Mouse (Mus musculus) limb, embryonic 12.5 days (tissue): Measurements from ENCODE around the gene Pfn1. TPM values are rescaled to one million over a fixed set of nuclear protein-coding genes. Genes with fewer than 3 reads are reported as not detected.

Experiments
- ATAC-seq: fragments of 200-750 bp; cut with Nextera tagmentation; 2 replicates; pipeline ENCODE4 v1.8.0; 2017; ENCODE audit warnings: low read depth, moderate TSS enrichment; ENCODE audit not compliant: insufficient number of reproducible peaks, insufficient read depth, low FRiP score, low TSS enrichment
- H3K27ac ChIP-seq: fragments of 300-500 bp; sonication (generic); 2 replicates; pipeline ENCODE4 v1.5.1; 2016; ENCODE audit warnings: mild to moderate bottlenecking, moderate library complexity
- H3K27me3 ChIP-seq: fragments of 300-500 bp; sonication (generic); 2 replicates; pipeline ENCODE4 v1.6.1; 2016; ENCODE audit warnings: mild to moderate bottlenecking, moderate library complexity
- H3K36me3 ChIP-seq: fragments of 300-500 bp; sonication (generic); 2 replicates; pipeline ENCODE4 v1.6.1; 2016; ENCODE audit warnings: mild to moderate bottlenecking, moderate library complexity
- H3K4me1 ChIP-seq: fragments of 300-500 bp; sonication (generic); replicated peaks from 2 replicates; pipeline ENCODE4 v1.6.1; 2016
- H3K4me2 ChIP-seq: fragments of 300-500 bp; sonication (generic); 2 replicates; pipeline ENCODE4 v1.6.1; 2016; ENCODE audit warnings: mild to moderate bottlenecking, moderate library complexity
- H3K4me3 ChIP-seq: fragments of 300-500 bp; sonication (generic); replicated peaks from 2 replicates; pipeline ENCODE4 v1.5.1; 2016; ENCODE audit warnings: mild to moderate bottlenecking
- H3K9ac ChIP-seq: fragments of 300-500 bp; sonication (generic); replicated peaks from 2 replicates; pipeline ENCODE4 v1.6.1; 2016; ENCODE audit warnings: mild to moderate bottlenecking, moderate library complexity
- H3K9me3 ChIP-seq: fragments of 300-500 bp; sonication (generic); 2 replicates; pipeline ENCODE4 v1.6.1; 2016; ENCODE audit warnings: mild to moderate bottlenecking, moderate library complexity
- WGBS: fragments of 180-500 bp; shearing (Covaris S2); methylation state at CpG from one replicate; pipeline ENCODE4 v1.1.7; 2016; 5-methylcytosine and 5-hydroxymethylcytosine counted together
- polyA plus RNA-seq: library from polyadenylated mRNA; unstranded; fragments of >200 nt; fragmentation: Nextera tagmentation; extraction: Ambion mirVana; gene quantifications from 2 replicates; pipeline ENCODE4 v1.2.1, GENCODE M21; 2016

Gene Pfn1
- polyA plus RNA-seq, 1 experiment from 2014 or later = 1,494 TPM

GRCm38 (mm10) chr11:70688372-70688771, 33.9 kb upstream of the Pfn1 start:
- Histone ChIP-seq H3K4me1 (peaks cover 19% of the 10 kb centered on the region), H3K9me3 (no peaks in the 10 kb centered on the region), H3K9ac (peak overlapping the region; percentile 78), H3K27me3 (no peaks in the 10 kb centered on the region), H3K4me2 (peak overlapping the region; percentile 88), H3K36me3 (peaks cover 22% of the 10 kb centered on the region), H3K27ac (peak overlapping the region; percentile 84), H3K4me3 (peak overlapping the region; percentile 87)
- WGBS = 11% methylated on average over 8 of the region's 8 CpGs
- ATAC-seq = no peak

GRCm38 (mm10) chr11:70687601-70688199, 33.3 kb upstream of the Pfn1 start, which contains the start of gene Camta2:
Gene Camta2 (minus strand): TSS chr11:70688105.
- Histone ChIP-seq H3K27ac (peak within 1 kb of the TSS; percentile 84), H3K4me1 (peaks cover 19% of the 10 kb centered on the region), H3K27me3 (no peaks in the 10 kb centered on the region), H3K4me2 (peak within 1 kb of the TSS; percentile 88), H3K9me3 (no peaks in the 10 kb centered on the region), H3K4me3 (peak within 1 kb of the TSS; percentile 87), H3K36me3 (peaks cover 28% of the 10 kb centered on the region), H3K9ac (peak within 1 kb of the TSS; percentile 78)
- WGBS = under 1% methylated on average over 55 of the region's 55 CpGs
- peak; percentile 77 for ATAC-seq

DNA sequence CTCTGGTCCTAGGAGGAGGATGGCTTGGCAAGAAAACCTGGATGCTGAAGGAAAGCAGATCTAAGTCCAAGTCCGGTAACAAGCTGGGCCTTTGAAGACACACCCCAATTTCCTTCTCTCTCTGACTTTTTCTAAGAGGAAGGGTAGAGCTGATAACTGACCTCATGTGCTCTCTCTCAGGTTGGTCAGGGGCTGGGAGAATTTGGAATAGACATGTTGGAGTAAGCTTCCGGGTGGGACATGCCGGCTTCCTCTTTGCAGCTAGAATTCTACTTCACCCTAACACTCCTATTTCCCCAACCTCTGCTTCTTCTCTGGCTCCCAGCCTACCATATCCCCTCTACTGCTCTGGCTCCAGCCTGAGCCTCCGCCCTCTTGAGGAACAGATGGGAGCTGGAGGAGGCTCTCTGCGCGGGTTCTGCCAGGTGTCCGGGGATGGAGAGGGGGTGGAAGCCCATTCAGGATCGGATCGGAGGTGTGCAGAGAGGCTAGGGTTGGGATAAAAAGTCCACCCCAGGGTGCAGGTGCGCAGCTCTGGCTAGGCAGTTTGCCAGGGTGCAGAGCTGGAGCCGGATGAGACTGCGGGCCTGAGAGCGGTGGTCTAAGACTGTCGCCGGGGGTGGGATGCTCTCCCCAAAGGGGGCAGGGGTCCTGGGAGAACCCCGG, 32.6 kb upstream of the Pfn1 start:
- no peaks in the 10 kb centered on the region for H3K27me3 ChIP-seq
- peaks cover 33% of the 10 kb centered on the region for H3K36me3 ChIP-seq
- H3K4me3 ChIP-seq = peak overlapping the region; percentile 87
- WGBS = 5% methylated on average over 16 of the region's 16 CpGs
- peak; percentile 56; the same call in 1 of the 2 replicates for ATAC-seq
- peak overlapping the region; percentile 88 for H3K4me2 ChIP-seq
- H3K9me3 ChIP-seq = no peaks in the 10 kb centered on the region
- peaks cover 25% of the 10 kb centered on the region for H3K4me1 ChIP-seq
- H3K27ac ChIP-seq = peak overlapping the region; percentile 84
- H3K9ac ChIP-seq = peak overlapping the region; percentile 78

GRCm38 (mm10) chr11:70683640-70684039, 29.2 kb upstream of the Pfn1 start:
- Histone ChIP-seq H3K36me3 (peaks cover 54% of the 10 kb centered on the region), H3K27me3 (no peaks in the 10 kb centered on the region), H3K4me1 (peaks cover 24% of the 10 kb centered on the region), H3K4me2 (no peak overlapping the region), H3K9me3 (no peaks in the 10 kb centered on the region), H3K27ac (no peak overlapping the region), H3K4me3 (no peak overlapping the region), H3K9ac (no peak overlapping the region)
- ATAC-seq = no peak
- WGBS = 82% methylated on average over 5 of the region's 5 CpGs

DNA sequence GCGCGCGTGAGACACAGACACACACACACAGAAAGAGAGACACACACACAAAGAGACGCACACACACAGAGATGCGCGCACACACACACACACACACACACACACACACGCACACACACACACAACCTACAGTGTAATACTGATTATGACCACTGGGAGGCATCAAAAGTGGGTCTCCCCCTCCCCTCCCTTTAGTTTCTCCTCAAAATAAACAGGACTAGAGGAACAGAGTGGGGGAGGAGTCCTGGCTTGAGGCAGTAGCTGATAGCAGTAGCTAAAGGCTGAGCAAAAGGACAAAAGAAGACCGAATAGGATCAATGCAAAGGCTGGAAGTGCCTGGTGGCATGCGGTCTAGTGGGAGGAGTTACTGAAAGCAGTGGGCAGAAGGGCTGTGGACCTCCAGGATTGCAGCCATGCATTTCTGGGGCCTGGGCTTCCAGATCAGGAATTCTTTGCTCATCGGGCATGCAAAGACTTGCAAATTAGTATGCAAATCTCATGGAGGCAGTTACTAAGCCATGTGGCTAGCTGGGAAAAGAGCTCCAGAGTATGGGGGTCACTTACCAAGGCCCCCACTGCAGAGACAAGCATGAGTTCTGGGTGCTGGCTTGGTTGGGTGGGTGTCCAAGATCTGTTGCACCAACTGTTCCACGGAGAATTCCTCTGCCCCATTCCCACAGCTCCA, 27.6 kb upstream of the Pfn1 start:
- peak; percentile 19; the same call in 1 of the 2 replicates for ATAC-seq
- no peak overlapping the region for H3K9ac ChIP-seq
- no peak overlapping the region for H3K4me3 ChIP-seq
- peak overlapping the region; percentile 51; the same call in 1 of the 2 replicates for H3K27ac ChIP-seq
- peaks cover 60% of the 10 kb centered on the region for H3K36me3 ChIP-seq
- H3K27me3 ChIP-seq = no peaks in the 10 kb centered on the region
- no peaks in the 10 kb centered on the region for H3K9me3 ChIP-seq
- 24% methylated on average over 11 of the region's 11 CpGs for WGBS
- no peak overlapping the region for H3K4me2 ChIP-seq
- H3K4me1 ChIP-seq = peaks cover 15% of the 10 kb centered on the region

DNA sequence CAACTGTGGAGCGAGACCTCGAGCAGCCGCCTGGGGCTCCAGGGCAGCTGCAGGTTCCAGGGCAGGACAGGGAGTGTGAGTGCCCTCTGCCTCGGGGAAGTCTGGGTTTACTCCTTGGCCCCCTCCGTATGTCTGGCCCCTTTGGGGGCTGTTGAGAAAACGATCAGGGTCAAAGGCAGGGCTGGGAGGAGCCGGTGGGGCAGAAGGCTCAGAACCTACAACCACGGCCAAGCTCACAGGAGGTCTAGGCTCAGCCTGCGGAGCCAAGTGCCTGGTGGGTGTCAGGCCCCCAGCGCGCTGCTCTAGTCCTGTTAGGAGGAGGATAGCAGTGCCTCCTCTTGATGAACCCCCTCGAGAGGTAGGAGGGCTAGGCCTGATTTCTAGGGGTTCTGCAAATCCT, 26.7 kb upstream of the Pfn1 start:
- Histone ChIP-seq H3K4me2 (no peak overlapping the region), H3K9me3 (no peaks in the 10 kb centered on the region), H3K36me3 (peaks cover 64% of the 10 kb centered on the region), H3K4me3 (no peak overlapping the region), H3K27ac (no peak overlapping the region), H3K4me1 (peaks cover 7% of the 10 kb centered on the region; the same call in 1 of the 2 replicates), H3K27me3 (no peaks in the 10 kb centered on the region), H3K9ac (no peak overlapping the region)
- WGBS = 67% methylated on average over 12 of the region's 12 CpGs
- no peak for ATAC-seq

DNA sequence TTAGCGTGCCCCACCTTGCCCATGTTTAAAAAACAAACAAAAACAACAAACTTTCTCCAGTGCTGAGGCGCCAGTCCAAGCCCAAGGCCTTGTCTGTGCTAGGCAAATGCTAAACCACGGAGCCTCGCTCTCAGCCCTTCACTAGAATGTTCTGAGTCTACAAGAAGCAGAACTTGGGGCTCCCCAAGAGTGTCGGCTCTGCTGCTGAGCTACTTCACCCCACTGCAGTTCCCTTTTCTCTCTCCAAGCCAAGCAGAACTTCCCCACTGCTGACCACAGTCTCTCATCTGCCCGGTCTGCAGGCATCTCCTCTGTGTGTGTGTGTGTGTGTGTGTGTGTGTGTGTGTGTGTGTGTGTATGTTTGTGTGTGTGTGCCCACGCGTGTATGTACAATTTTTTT, 25.4 kb upstream of the Pfn1 start:
- peaks cover 7% of the 10 kb centered on the region; the same call in 1 of the 2 replicates for H3K4me1 ChIP-seq
- no peak overlapping the region for H3K27ac ChIP-seq
- no peak overlapping the region for H3K9ac ChIP-seq
- no peak overlapping the region for H3K4me3 ChIP-seq
- H3K4me2 ChIP-seq = no peak overlapping the region
- WGBS = 87% methylated on average over 6 of the region's 8 CpGs
- peaks cover 70% of the 10 kb centered on the region for H3K36me3 ChIP-seq
- no peaks in the 10 kb centered on the region for H3K9me3 ChIP-seq
- H3K27me3 ChIP-seq = no peaks in the 10 kb centered on the region
- no peak for ATAC-seq

DNA sequence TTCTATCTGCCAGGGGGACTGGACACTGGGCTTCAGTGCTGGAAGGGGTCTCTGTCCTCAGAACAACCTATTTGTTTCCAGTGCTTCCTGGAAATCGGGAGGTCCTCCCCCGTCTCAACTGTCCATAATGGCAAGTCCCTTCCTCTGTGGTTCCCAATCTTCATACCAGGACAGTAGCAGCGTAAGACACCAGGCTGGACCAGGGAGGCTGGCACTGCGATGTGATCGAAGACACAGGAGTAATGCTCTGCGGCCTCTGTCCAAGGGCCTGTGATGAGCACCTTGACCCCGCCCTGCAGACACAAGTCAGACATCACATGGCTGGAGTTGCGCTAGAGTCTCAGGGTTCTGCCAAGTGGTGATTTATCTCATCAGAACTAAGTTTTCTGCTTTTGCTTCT, 24.9 kb upstream of the Pfn1 start:
- 94% methylated on average over 8 of the region's 8 CpGs for WGBS
- no peak overlapping the region for H3K4me3 ChIP-seq
- H3K27ac ChIP-seq = no peak overlapping the region
- peaks cover 68% of the 10 kb centered on the region for H3K36me3 ChIP-seq
- no peaks in the 10 kb centered on the region for H3K27me3 ChIP-seq
- no peak overlapping the region for H3K9ac ChIP-seq
- no peak for ATAC-seq
- no peaks in the 10 kb centered on the region for H3K9me3 ChIP-seq
- H3K4me1 ChIP-seq = peaks cover 7% of the 10 kb centered on the region; the same call in 1 of the 2 replicates
- H3K4me2 ChIP-seq = no peak overlapping the region

- Histone ChIP-seq H3K27me3 (no peaks in the 10 kb centered on the region), H3K9me3 (no peaks in the 10 kb centered on the region), H3K4me3 (no peak overlapping the region), H3K9ac (no peak overlapping the region), H3K4me2 (no peak overlapping the region), H3K27ac (no peak overlapping the region), H3K4me1 (peaks cover 7% of the 10 kb centered on the region; the same call in 1 of the 2 replicates), H3K36me3 (peaks cover 68% of the 10 kb centered on the region)
- WGBS = 70% methylated on average over 2 of the region's 2 CpGs
- no peak for ATAC-seq
These were observed 24.1 kb upstream of the Pfn1 start for GRCm38 (mm10) chr11:70678576-70678975.

DNA sequence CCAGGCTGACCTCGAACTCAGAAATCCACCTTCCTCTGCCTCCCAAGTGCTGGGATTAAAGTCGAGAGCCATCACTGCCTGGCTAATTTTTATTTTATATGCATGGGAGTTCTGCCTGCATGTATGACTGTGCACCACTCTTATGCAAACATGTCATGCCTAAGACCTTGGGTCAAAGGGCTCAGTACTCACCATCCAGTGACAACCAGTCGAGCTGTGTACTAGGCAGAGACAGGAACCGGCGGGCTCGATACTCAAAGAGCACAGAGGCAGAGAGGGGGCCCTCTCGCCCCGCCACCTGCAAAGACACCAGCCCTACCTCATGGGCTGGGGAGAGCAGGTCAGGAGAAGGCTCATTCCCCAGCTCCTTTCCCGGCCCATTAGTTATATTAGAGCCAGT, 23.6 kb upstream of the Pfn1 start:
- H3K27me3 ChIP-seq = no peaks in the 10 kb centered on the region
- no peak overlapping the region for H3K4me3 ChIP-seq
- no peak overlapping the region for H3K9ac ChIP-seq
- H3K9me3 ChIP-seq = no peaks in the 10 kb centered on the region
- peaks cover 64% of the 10 kb centered on the region for H3K36me3 ChIP-seq
- WGBS = 78% methylated on average over 9 of the region's 9 CpGs
- H3K27ac ChIP-seq = no peak overlapping the region
- no peak overlapping the region for H3K4me2 ChIP-seq
- ATAC-seq = no peak
- H3K4me1 ChIP-seq = peaks cover 7% of the 10 kb centered on the region; the same call in 1 of the 2 replicates

DNA sequence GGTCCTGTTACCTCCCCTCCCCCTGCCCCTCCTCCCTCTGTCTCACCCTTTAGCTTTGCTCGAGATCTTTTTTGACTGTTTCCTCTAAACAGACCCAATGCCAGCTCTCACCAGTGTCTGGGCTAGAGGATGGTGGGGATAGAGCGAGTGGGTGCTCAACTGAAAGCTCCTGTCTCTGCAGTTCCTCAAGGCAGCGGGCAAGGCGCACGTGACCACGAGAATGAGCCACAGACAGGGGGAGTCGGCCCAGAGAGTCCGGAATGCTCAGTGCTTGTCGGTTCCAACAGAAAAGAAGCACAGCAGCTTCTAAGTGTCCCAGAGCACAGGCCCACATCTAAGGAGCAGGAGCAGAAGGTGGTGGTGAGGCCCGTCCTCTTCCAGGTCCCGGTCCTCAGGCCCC, 20.1 kb upstream of the Pfn1 start:
- Histone ChIP-seq H3K4me1 (peaks cover 13% of the 10 kb centered on the region), H3K4me2 (no peak overlapping the region), H3K9me3 (no peaks in the 10 kb centered on the region), H3K36me3 (peaks cover 62% of the 10 kb centered on the region), H3K4me3 (no peak overlapping the region), H3K27me3 (no peaks in the 10 kb centered on the region), H3K9ac (no peak overlapping the region), H3K27ac (no peak overlapping the region)
- 70% methylated on average over 11 of the region's 11 CpGs for WGBS
- ATAC-seq = no peak
